Mouse (Mus musculus): ENCODE measurements at regions not wholly inside any gene's neighbourhood (a gene's known extent, or its start where the extent isn't known, plus 50 kb on each side); places are given as distances from the start of the nearest gene placed in this dataset.

GRCm38 (mm10) chr9:41273839-41274271 lies 112.4 kb upstream of the Ubash3b start:
- no peak for DNase-seq

GRCm38 (mm10) chr9:41273171-41273781 lies 111.8 kb upstream of the Ubash3b start:
- DNase-seq, result no peak

- DNase-seq, result no peak
Measured at GRCm38 (mm10) chr9:41272596-41272995, 111.1 kb upstream of the Ubash3b start.

- DNase-seq, result no peak
Measured at GRCm38 (mm10) chr9:41268112-41268511, 106.6 kb upstream of the Ubash3b start.

- DNase-seq, result no peak
Measured at GRCm38 (mm10) chr9:41264485-41264884, 103.0 kb upstream of the Ubash3b start.

GRCm38 (mm10) chr9:41257244-41257643 lies 95.7 kb upstream of the Ubash3b start:
- DNase-seq, result no peak

- no peak for DNase-seq
Measured at GRCm38 (mm10) chr9:41242372-41242771, 80.9 kb upstream of the Ubash3b start.

GRCm38 (mm10) chr9:41239097-41239451 lies 77.6 kb upstream of the Ubash3b start:
- DNase-seq, result no peak

GRCm38 (mm10) chr9:41238395-41239096 lies 77.0 kb upstream of the Ubash3b start:
- DNase-seq, result no peak

- DNase-seq, result no peak
Measured at GRCm38 (mm10) chr9:41237265-41237664, 75.8 kb upstream of the Ubash3b start.

GRCm38 (mm10) chr9:41229225-41229582 lies 67.7 kb upstream of the Ubash3b start:
- no peak for DNase-seq

GRCm38 (mm10) chr9:41228425-41229224 lies 67.1 kb upstream of the Ubash3b start:
- peak; percentile 80 to 89 for DNase-seq

- no peak for DNase-seq
Measured at GRCm38 (mm10) chr9:41223406-41223805, 61.9 kb upstream of the Ubash3b start.

GRCm38 (mm10) chr9:41222346-41223015 lies 61.0 kb upstream of the Ubash3b start:
- no peak for DNase-seq

GRCm38 (mm10) chr9:41221110-41221790 lies 59.8 kb upstream of the Ubash3b start:
- DNase-seq, result no peak

- no peak for DNase-seq
Measured at GRCm38 (mm10) chr9:41220105-41220669, 58.7 kb upstream of the Ubash3b start.

- DNase-seq, result no peak
Measured at GRCm38 (mm10) chr9:41218702-41219101, 57.2 kb upstream of the Ubash3b start.

- DNase-seq, result no peak
Measured at GRCm38 (mm10) chr9:41216248-41216647, 54.8 kb upstream of the Ubash3b start.

GRCm38 (mm10) chr9:41215026-41215425 lies 53.5 kb upstream of the Ubash3b start:
- DNase-seq, result no peak

- DNase-seq, result no peak
Measured at GRCm38 (mm10) chr9:41212943-41213529, 51.5 kb upstream of the Ubash3b start.

GRCm38 (mm10) chr9:41212303-41212901 lies 50.9 kb upstream of the Ubash3b start:
- peak; percentile 52 to 62 for DNase-seq
